Mouse (Mus musculus) heart, embryonic 10.5 days (tissue): ENCODE results near the gene Epb41l2. TPM values are rescaled to one million over a fixed set of nuclear protein-coding genes. Genes with fewer than 3 reads are reported as not detected.

Experiments
- DNase-seq: peaks from one replicate; pipeline ENCODE4 v3.0.0-alpha.2; 2017; ENCODE audit warnings: low spot score
- H3K27ac ChIP-seq: fragments of 300-500 bp; sonication (generic); 2 replicates; pipeline ENCODE4 v1.5.1; 2016; ENCODE audit warnings: mild to moderate bottlenecking
- H3K27me3 ChIP-seq: fragments of 300-500 bp; sonication (generic); 2 replicates; pipeline ENCODE4 v1.6.1; 2016; ENCODE audit warnings: mild to moderate bottlenecking; ENCODE audit not compliant: poor library complexity, insufficient read depth, severe bottlenecking
- H3K36me3 ChIP-seq: fragments of 300-500 bp; sonication (generic); 2 replicates; pipeline ENCODE4 v1.6.1; 2016; ENCODE audit warnings: mild to moderate bottlenecking, moderate library complexity
- H3K4me1 ChIP-seq: fragments of 300-500 bp; sonication (generic); 2 replicates; pipeline ENCODE4 v1.6.1; 2016; ENCODE audit warnings: mild to moderate bottlenecking
- H3K4me3 ChIP-seq: fragments of 300-500 bp; sonication (generic); 2 replicates; pipeline ENCODE4 v1.5.1; 2016; ENCODE audit warnings: mild to moderate bottlenecking, moderate library complexity
- H3K9me3 ChIP-seq: fragments of 300-500 bp; sonication (generic); 2 replicates; pipeline ENCODE4 v1.6.1; 2016; ENCODE audit warnings: mild to moderate bottlenecking, moderate library complexity
- WGBS: fragments of 180-500 bp; shearing (Covaris S2); methylation state at CpG from one replicate; pipeline ENCODE4 v1.1.7; 2016; 5-methylcytosine and 5-hydroxymethylcytosine counted together
- polyA plus RNA-seq: library from polyadenylated mRNA; unstranded; fragments of >200 nt; fragmentation: Nextera tagmentation; extraction: Ambion mirVana; gene quantifications from 2 replicates; pipeline ENCODE4 v1.2.1, GENCODE M21; 2016

Gene Epb41l2
- polyA plus RNA-seq, 1 experiment from 2014 or later, result 55.6 TPM

- DNase-seq, result no peak
- 70% methylated on average over 1 of the region's 1 CpGs for WGBS
- no peaks in the 10 kb centered on the region for H3K4me1 ChIP-seq
These were observed 154.2 kb downstream of the Epb41l2 start for GRCm38 (mm10) chr10:25513821-25514220.

GRCm38 (mm10) chr10:25519954-25520353 lies 160.4 kb downstream of the Epb41l2 start:
- Histone ChIP-seq H3K4me1 (no peaks in the 10 kb centered on the region), H3K27ac (no peak overlapping the region), H3K27me3 (no peaks in the 10 kb centered on the region), H3K4me3 (no peak overlapping the region), H3K36me3 (peaks cover 58% of the 10 kb centered on the region), H3K9me3 (no peaks in the 10 kb centered on the region)
- no peak for DNase-seq
- WGBS, result 44% methylated on average over 3 of the region's 3 CpGs

More at GRCm38 (mm10) chr10:25513821-25514220, 154.2 kb downstream of the Epb41l2 start:
- H3K27ac ChIP-seq, result no peak overlapping the region
- peaks cover 49% of the 10 kb centered on the region for H3K36me3 ChIP-seq
- H3K27me3 ChIP-seq, result no peaks in the 10 kb centered on the region
- H3K4me3 ChIP-seq, result no peak overlapping the region
- H3K9me3 ChIP-seq, result no peaks in the 10 kb centered on the region

- DNase-seq, result no peak
- no peak overlapping the region for H3K27ac ChIP-seq
- WGBS, result 69% methylated on average over 5 of the region's 5 CpGs
These were observed 160.8 kb downstream of the Epb41l2 start for GRCm38 (mm10) chr10:25520428-25520827.

GRCm38 (mm10) chr10:25523727-25524126 lies 164.1 kb downstream of the Epb41l2 start:
- Histone ChIP-seq H3K27me3 (no peaks in the 10 kb centered on the region), H3K36me3 (peaks cover 26% of the 10 kb centered on the region), H3K9me3 (no peaks in the 10 kb centered on the region), H3K4me1 (no peaks in the 10 kb centered on the region), H3K27ac (no peak overlapping the region), H3K4me3 (no peak overlapping the region)
- DNase-seq, result peak; percentile 63
- WGBS, result 91% methylated on average over 8 of the region's 8 CpGs

More at GRCm38 (mm10) chr10:25520428-25520827, 160.8 kb downstream of the Epb41l2 start:
- Histone ChIP-seq H3K9me3 (no peaks in the 10 kb centered on the region), H3K4me1 (no peaks in the 10 kb centered on the region), H3K27me3 (no peaks in the 10 kb centered on the region), H3K36me3 (peaks cover 53% of the 10 kb centered on the region), H3K4me3 (no peak overlapping the region)

- Histone ChIP-seq H3K27ac (no peak overlapping the region), H3K4me3 (no peak overlapping the region), H3K27me3 (no peaks in the 10 kb centered on the region), H3K36me3 (peaks cover 21% of the 10 kb centered on the region), H3K9me3 (no peaks in the 10 kb centered on the region), H3K4me1 (no peaks in the 10 kb centered on the region)
- WGBS, result 78% methylated on average over 4 of the region's 4 CpGs
- peak; percentile 6 for DNase-seq
These were observed 166.6 kb downstream of the Epb41l2 start for GRCm38 (mm10) chr10:25526156-25526555.

- H3K27me3 ChIP-seq, result no peaks in the 10 kb centered on the region
- no peaks in the 10 kb centered on the region for H3K9me3 ChIP-seq
- H3K27ac ChIP-seq, result no peak overlapping the region
- H3K4me3 ChIP-seq, result no peak overlapping the region
- peak; percentile 14 for DNase-seq
- WGBS, result 86% methylated on average over 4 of the region's 4 CpGs
- H3K36me3 ChIP-seq, result peaks cover 17% of the 10 kb centered on the region
- H3K4me1 ChIP-seq, result no peaks in the 10 kb centered on the region
These were observed 167.0 kb downstream of the Epb41l2 start for GRCm38 (mm10) chr10:25526622-25527021.

GRCm38 (mm10) chr10:25527126-25527525 lies 167.5 kb downstream of the Epb41l2 start:
- H3K36me3 ChIP-seq, result peaks cover 15% of the 10 kb centered on the region
- no peak overlapping the region for H3K4me3 ChIP-seq
- DNase-seq, result peak; percentile 42
- no peaks in the 10 kb centered on the region for H3K27me3 ChIP-seq
- no peaks in the 10 kb centered on the region for H3K9me3 ChIP-seq
- H3K4me1 ChIP-seq, result no peaks in the 10 kb centered on the region
- 82% methylated on average over 3 of the region's 3 CpGs for WGBS
- H3K27ac ChIP-seq, result no peak overlapping the region

- 78% methylated on average over 13 of the region's 13 CpGs for WGBS
These were observed 171.7 kb downstream of the Epb41l2 start for GRCm38 (mm10) chr10:25531335-25531734.

GRCm38 (mm10) chr10:25533105-25533504 lies 173.5 kb downstream of the Epb41l2 start:
- DNase-seq, result peak; percentile 71
- no peak overlapping the region for H3K27ac ChIP-seq
- H3K4me3 ChIP-seq, result no peak overlapping the region
- no peaks in the 10 kb centered on the region for H3K27me3 ChIP-seq
- 65% methylated on average over 2 of the region's 2 CpGs for WGBS
- H3K4me1 ChIP-seq, result peaks cover 14% of the 10 kb centered on the region
- no peaks in the 10 kb centered on the region for H3K9me3 ChIP-seq
- H3K36me3 ChIP-seq, result no peaks in the 10 kb centered on the region

More at GRCm38 (mm10) chr10:25531335-25531734, 171.7 kb downstream of the Epb41l2 start:
- H3K4me3 ChIP-seq, result no peak overlapping the region
- peak; percentile 42 for DNase-seq
- H3K36me3 ChIP-seq, result no peaks in the 10 kb centered on the region
- H3K9me3 ChIP-seq, result no peaks in the 10 kb centered on the region
- no peak overlapping the region for H3K27ac ChIP-seq
- peaks cover 14% of the 10 kb centered on the region for H3K4me1 ChIP-seq
- no peaks in the 10 kb centered on the region for H3K27me3 ChIP-seq

GRCm38 (mm10) chr10:25533513-25534246 lies 174.1 kb downstream of the Epb41l2 start:
- WGBS, result 34% methylated on average over 9 of the region's 9 CpGs
- Histone ChIP-seq H3K4me1 (peaks cover 15% of the 10 kb centered on the region), H3K36me3 (no peaks in the 10 kb centered on the region), H3K9me3 (no peaks in the 10 kb centered on the region), H3K4me3 (no peak overlapping the region), H3K27ac (peak overlapping the region; percentile 13; the same call in 1 of the 2 replicates), H3K27me3 (no peaks in the 10 kb centered on the region)
- DNase-seq, result peak; percentile 73

GRCm38 (mm10) chr10:25534467-25534866 lies 174.9 kb downstream of the Epb41l2 start:
- H3K36me3 ChIP-seq, result no peaks in the 10 kb centered on the region
- H3K4me1 ChIP-seq, result peaks cover 22% of the 10 kb centered on the region
- H3K27ac ChIP-seq, result peak overlapping the region; percentile 62; the same call in 1 of the 2 replicates
- WGBS, result 87% methylated on average over 5 of the region's 5 CpGs
- no peak overlapping the region for H3K4me3 ChIP-seq
- no peaks in the 10 kb centered on the region for H3K9me3 ChIP-seq
- no peaks in the 10 kb centered on the region for H3K27me3 ChIP-seq
- DNase-seq, result peak; percentile 69

- WGBS, result 90% methylated on average over 10 of the region's 10 CpGs
- Histone ChIP-seq H3K27me3 (no peaks in the 10 kb centered on the region), H3K27ac (no peak within 1 kb of the TSS), H3K36me3 (no peaks in the 10 kb centered on the region), H3K4me1 (peaks cover 27% of the 10 kb centered on the region), H3K4me3 (no peak within 1 kb of the TSS), H3K9me3 (no peaks in the 10 kb centered on the region)
- peak; percentile 73 for DNase-seq
These were observed 176.3 kb downstream of the Epb41l2 start, which contains the start of gene Smlr1 for GRCm38 (mm10) chr10:25535891-25536331. Gene Smlr1, minus strand, starts transcription at chr10:25536267.

GRCm38 (mm10) chr10:25536621-25537020 lies 177.0 kb downstream of the Epb41l2 start:
- 89% methylated on average over 6 of the region's 6 CpGs for WGBS

More at GRCm38 (mm10) chr10:25536621-25537020, 177.0 kb downstream of the Epb41l2 start:
- H3K27me3 ChIP-seq, result no peaks in the 10 kb centered on the region
- H3K36me3 ChIP-seq, result no peaks in the 10 kb centered on the region
- H3K4me3 ChIP-seq, result no peak overlapping the region
- no peak for DNase-seq
- peaks cover 27% of the 10 kb centered on the region for H3K4me1 ChIP-seq
- H3K27ac ChIP-seq, result no peak overlapping the region
- H3K9me3 ChIP-seq, result no peaks in the 10 kb centered on the region
